Mouse (Mus musculus) B cell, adult 67 days (primary cell): ENCODE results near the gene Sergef. TPM values are rescaled to one million over a fixed set of nuclear protein-coding genes. Genes with fewer than 3 reads are reported as not detected.

ENCODE experiments used
- total RNA-seq, 2 experiments: library from RNA; stranded (reverse); gene quantifications; 4 replicates each; pipeline ENCODE4 v1.2.4; 2023

The Sergef gene
- total RNA-seq = 10 to 100 TPM; 27.2 to 28.7 TPM

GRCm38 (mm10) chr7:46639692-46640031, at the start of gene Sergef:
Gene Sergef, minus strand, starts transcription at chr7:46639807.

GRCm38 (mm10) chr7:46672160-46672672, 32.6 kb upstream of the Sergef start, which contains the start of gene Tph1:
Gene Tph1, minus strand, starts transcription at chr7:46672537.

GRCm38 (mm10) chr7:46396231-46396927, 243.2 kb downstream of the Sergef start, which contains the start of gene Kcnc1:
Gene Kcnc1, plus strand, starts transcription at chr7:46396497.

Other genes with a start within 250 kb of the Sergef start
- 1 to 10 TPM in 1 of 2 experiments, under 1 TPM in 1; 0.18 to 1.6 TPM for gene Kcnc1, start 243.3 kb downstream of the Sergef start, total RNA-seq
- gene Tph1, start 32.7 kb upstream of the Sergef start, total RNA-seq = not detected
- gene Saal1, start 70.9 kb upstream of the Sergef start, total RNA-seq = 10 to 100 TPM; 13.6 to 17.0 TPM
- gene Saa3, start 75.9 kb upstream of the Sergef start, total RNA-seq = under 1 TPM in 1 of 2 experiments, not detected in 1; 0.24 TPM
- gene Saa4, start 92.8 kb upstream of the Sergef start, total RNA-seq = not detected
- not detected for gene Saa1, start 103.2 kb upstream of the Sergef start, total RNA-seq
- gene Saa2, start 112.0 kb upstream of the Sergef start, total RNA-seq = not detected
- 10 to 100 TPM; 59.6 to 64.3 TPM for gene Hps5, start 156.3 kb upstream of the Sergef start, total RNA-seq
- 10 to 100 TPM; 55.1 to 61.9 TPM for gene Gtf2h1, start 156.3 kb upstream of the Sergef start, total RNA-seq
- 100 to 1,000 TPM; 159 to 161 TPM for gene Ldha, start 201.7 kb upstream of the Sergef start, total RNA-seq
- not detected for gene Ldhc, start 221.4 kb upstream of the Sergef start, total RNA-seq